In genomic region chr16:3350668-3351507, GRCm38 (mm10) we compare ENCODE assay signal across 8 mouse cellular contexts.
DNase-seq lines count a peak whose midpoint lies in the region; ATAC-seq and TF ChIP-seq lines count a peak whose summit lies in the region.
"Not testable (repeated sequence)": the region's sequence is repeated elsewhere in the genome, so short reads cannot be mapped to it uniquely, and the experiment has no call there.

No protein-coding gene starts in this region.

- not testable (repeated sequence) for TF ChIP-seq CTCF in CH12.LX (conservative IDR thresholded peaks at IDR 0.05 in 1 of 2, IDR thresholded peaks at IDR 0.05 in 1 of 2; ENCODE audit: low read depth in 2 of 2, low read length in 2 of 2)

- not testable (repeated sequence) for H3K4me1 ChIP-seq in CH12.LX (ENCODE audit: control insufficient read depth in 1 of 2, insufficient read depth in 2 of 2); heart, embryonic 14.5 days (ENCODE audit: control insufficient read depth in 2 of 2, insufficient read depth in 2 of 2, low read length in 2 of 2); intestine, embryonic 15.5 days (replicated peaks); liver, embryonic 12.5 days; midbrain, embryonic 13.5 days (replicated peaks)

- DNase-seq in CH12.LX (ENCODE audit: extremely low read depth), result peak; percentile 89
- peak; percentile 87 for DNase-seq in c-Kit-positive CD71-negative TER-119-negative erythroid progenitor cells, embryonic 14.5 days (ENCODE audit: low read depth)
- DNase-seq in splenic B cell, adult 2 months (ENCODE audit: low read depth, low spot score), result peak; percentile 51

- not testable (repeated sequence) for H3K9ac ChIP-seq in CH12.LX (ENCODE audit: insufficient read depth, low read depth); heart, embryonic 14.5 days (ENCODE audit: low read length); intestine, embryonic 15.5 days; liver, embryonic 12.5 days; midbrain, embryonic 13.5 days (replicated peaks)

- in situ Hi-C loops in CH12.LX (cut with MboI; ENCODE audit: low pct_ligation_motif_present, low pct_unique_long_range_greater_than_20kb, low sequenced_read_pairs), result not testable (repeated sequence)

- H3K27ac ChIP-seq in CH12.LX (ENCODE audit: insufficient read depth, low read depth); heart, embryonic 14.5 days (replicated peaks in 1 of 2; ENCODE audit: control insufficient read depth in 1 of 2, insufficient read depth in 1 of 2, low read depth in 2 of 2, low read length in 2 of 2); intestine, embryonic 15.5 days; liver, embryonic 12.5 days; midbrain, embryonic 13.5 days: not testable (repeated sequence)

- not testable (repeated sequence) for H3K9me3 ChIP-seq in CH12.LX (replicated peaks; ENCODE audit: low read length); heart, embryonic 14.5 days (ENCODE audit: control insufficient read depth, low read length); intestine, embryonic 15.5 days; liver, embryonic 12.5 days (replicated peaks); midbrain, embryonic 13.5 days

- not testable (repeated sequence) for TF ChIP-seq POLR2A in CH12.LX (IDR thresholded peaks at IDR 0.05; ENCODE audit: low read depth, low read length)

- 70% methylated on average over 6 of the region's 7 CpGs for WGBS in heart, embryonic 14.5 days
- WGBS in intestine, embryonic 15.5 days, result 74% methylated on average over 7 of the region's 7 CpGs
- 60% methylated on average over 7 of the region's 7 CpGs for WGBS in liver, embryonic 12.5 days (ENCODE audit: insufficient replicate concordance)
- 74% methylated on average over 7 of the region's 7 CpGs for WGBS in midbrain, embryonic 13.5 days

- TF ChIP-seq RAD21 in CH12.LX (IDR thresholded peaks at IDR 0.05; ENCODE audit: low read depth, low read length), result not testable (repeated sequence)

- not testable (repeated sequence) for H3K79me2 ChIP-seq in CH12.LX (replicated peaks; ENCODE audit: control insufficient read depth, extremely low read depth, insufficient read depth, poor library complexity, severe bottlenecking)

- peak; percentile 95 for ATAC-seq in erythroid progenitor cell, adult 5-6 weeks (replicated peaks; ENCODE audit: low FRiP score, poor library complexity, severe bottlenecking)
- peak; percentile 88 for ATAC-seq in heart, embryonic 14.5 days (ENCODE audit: insufficient number of reproducible peaks, insufficient read depth, low FRiP score, low read depth)
- ATAC-seq in intestine, embryonic 15.5 days, result peak; percentile 95
- ATAC-seq in liver, embryonic 12.5 days, result peak; percentile 89
- ATAC-seq in midbrain, embryonic 13.5 days, result peak; percentile 91

- not testable (repeated sequence) for H3K4me3 ChIP-seq in CH12.LX (replicated peaks in 1 of 3; ENCODE audit: low read depth in 2 of 3, low read length in 2 of 3, poor library complexity in 1 of 3); heart, embryonic 14.5 days (ENCODE audit: control insufficient read depth in 1 of 2, insufficient read depth in 1 of 2, low read depth in 1 of 2, low read length in 2 of 2); intestine, embryonic 15.5 days (replicated peaks); liver, embryonic 12.5 days; midbrain, embryonic 13.5 days (replicated peaks)

- TF ChIP-seq EP300 in CH12.LX (IDR thresholded peaks at IDR 0.05; ENCODE audit: low read length), result not testable (repeated sequence)

- H3K27me3 ChIP-seq in CH12.LX (replicated peaks); heart, embryonic 14.5 days (ENCODE audit: control insufficient read depth, insufficient read depth, low read length); intestine, embryonic 15.5 days (replicated peaks); liver, embryonic 12.5 days (replicated peaks); midbrain, embryonic 13.5 days; splenic B cell, adult 2 months (ENCODE audit: control insufficient read depth, insufficient read depth, low read length, poor library complexity, severe bottlenecking): not testable (repeated sequence)

- not testable (repeated sequence) for H3K36me3 ChIP-seq in CH12.LX (replicated peaks in 1 of 2; ENCODE audit: control insufficient read depth in 1 of 2, insufficient read depth in 1 of 2, low read length in 1 of 2); heart, embryonic 14.5 days (ENCODE audit: control insufficient read depth, insufficient read depth, low read length); intestine, embryonic 15.5 days; liver, embryonic 12.5 days; midbrain, embryonic 13.5 days; splenic B cell, adult 2 months (ENCODE audit: control insufficient read depth, insufficient read depth, low read length, poor library complexity, severe bottlenecking)

- H3K4me2 ChIP-seq in CH12.LX (ENCODE audit: insufficient read depth, low read depth, poor library complexity, severe bottlenecking); heart, embryonic 14.5 days (ENCODE audit: low read length); intestine, embryonic 15.5 days (replicated peaks); liver, embryonic 12.5 days; midbrain, embryonic 13.5 days (replicated peaks): not testable (repeated sequence)

- dilution Hi-C loops in CH12.LX (cut with MboI; ENCODE audit: extremely low pct_ligation_motif_present, extremely low pct_unique_long_range_greater_than_20kb, low sequenced_read_pairs), result not testable (repeated sequence)
